Mouse (Mus musculus) inflammation-experienced regulatory T-cells, adult 6 months (primary cell): ENCODE results near the gene Gramd4. TPM values are rescaled to one million over a fixed set of nuclear protein-coding genes. Genes with fewer than 3 reads are reported as not detected.

Source experiments
- ATAC-seq: one replicate; pipeline ENCODE4 v1.8.0; 2017
- polyA plus RNA-seq, 3 experiments: library from polyadenylated mRNA; unstranded; fragments of 100-300 nt; shearing (Covaris generic); gene quantifications; one replicate each; pipeline ENCODE4 v1.2.1; 2017

The Gramd4 gene
- polyA plus RNA-seq, 3 experiments from 2014 or later: 13.4 to 26.0 (median 22.9) TPM

DNA sequence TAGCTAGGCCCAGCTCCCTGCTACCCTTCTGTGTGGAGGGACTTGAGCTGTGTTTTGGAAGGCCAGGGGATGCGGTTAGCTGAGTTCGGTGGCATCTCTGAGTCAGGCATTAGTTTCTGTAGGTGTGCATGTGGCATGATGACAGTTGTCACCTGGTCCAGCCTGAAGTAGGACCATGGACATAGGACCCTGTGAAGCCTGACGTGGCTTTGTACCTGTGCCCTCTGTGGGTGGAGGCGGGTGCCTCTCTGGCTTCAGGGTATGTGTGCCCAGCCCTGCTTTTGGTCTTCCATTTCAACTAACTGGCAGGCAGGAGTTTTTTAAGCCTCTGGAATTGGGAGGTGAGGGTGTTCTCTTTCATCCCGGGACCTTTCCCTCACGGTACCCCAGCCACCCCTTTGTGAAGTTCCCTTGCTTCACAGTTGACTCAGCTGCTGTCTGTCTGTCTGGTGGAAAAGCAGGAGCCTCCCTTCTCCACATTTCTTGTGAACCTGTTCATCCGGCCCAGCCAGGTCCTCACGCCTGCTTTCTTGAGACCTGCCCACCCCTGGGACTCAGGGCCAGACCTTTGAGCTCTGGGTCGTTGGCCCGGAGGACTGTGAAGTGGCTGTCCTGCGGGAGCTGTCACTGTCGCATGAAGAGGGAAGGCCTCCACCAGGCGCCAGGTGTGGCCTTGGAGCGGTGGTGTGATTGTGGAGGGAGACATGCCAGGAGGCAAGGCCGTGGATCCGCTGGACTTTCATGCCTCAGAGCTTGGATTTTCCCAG, 16.9 kb downstream of the Gramd4 start:
- ATAC-seq: no peak

DNA sequence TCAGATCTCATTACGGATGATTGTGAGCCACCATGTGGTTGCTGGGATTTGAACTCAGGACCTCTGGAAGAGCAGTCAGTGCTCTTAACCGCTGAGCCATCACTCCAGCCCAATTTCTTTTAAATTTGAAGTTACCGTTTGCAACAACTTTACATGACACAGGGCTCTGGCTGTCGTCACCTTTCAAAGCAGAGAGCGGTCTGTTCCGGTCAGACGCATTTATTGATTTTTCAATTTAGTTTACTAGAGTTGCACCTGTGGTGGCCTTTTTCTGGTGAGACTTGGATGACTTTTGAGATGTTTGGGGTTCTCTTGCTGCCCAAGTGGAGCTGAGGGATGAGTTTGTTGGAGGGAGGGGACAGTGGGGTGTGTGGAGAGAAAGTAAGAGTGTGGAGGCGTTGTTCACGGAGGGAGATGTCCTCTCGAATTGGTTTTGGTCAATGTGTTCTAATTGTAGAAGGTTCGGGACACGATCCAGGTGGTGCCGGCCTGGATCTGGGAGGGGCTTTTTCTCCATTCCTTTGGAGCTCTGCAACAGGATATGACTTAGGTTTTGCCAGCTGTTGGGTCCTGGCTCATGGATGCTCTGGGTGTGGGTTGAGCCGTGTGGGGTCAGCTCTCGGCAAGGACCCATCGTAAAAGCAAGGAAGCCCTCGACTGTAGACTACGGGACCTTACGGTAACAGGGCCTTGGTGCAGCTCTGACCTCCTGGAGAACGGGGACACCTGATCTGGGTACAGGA, 18.0 kb downstream of the Gramd4 start:
- ATAC-seq: no peak

DNA sequence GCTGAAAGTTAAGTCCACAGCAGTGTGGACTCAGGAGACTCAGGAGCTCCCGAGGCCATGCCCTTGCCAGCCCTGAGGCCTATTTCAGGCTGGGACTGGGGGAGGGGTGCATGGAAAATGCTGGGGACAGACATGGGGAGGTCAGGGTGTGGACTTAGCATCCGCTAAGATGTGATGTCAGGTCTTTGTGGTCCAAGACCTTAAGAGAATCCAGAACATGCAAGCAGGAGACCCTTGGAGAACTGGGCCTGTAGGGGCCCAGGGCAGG, 18.5 kb downstream of the Gramd4 start:
- no peak for ATAC-seq

DNA sequence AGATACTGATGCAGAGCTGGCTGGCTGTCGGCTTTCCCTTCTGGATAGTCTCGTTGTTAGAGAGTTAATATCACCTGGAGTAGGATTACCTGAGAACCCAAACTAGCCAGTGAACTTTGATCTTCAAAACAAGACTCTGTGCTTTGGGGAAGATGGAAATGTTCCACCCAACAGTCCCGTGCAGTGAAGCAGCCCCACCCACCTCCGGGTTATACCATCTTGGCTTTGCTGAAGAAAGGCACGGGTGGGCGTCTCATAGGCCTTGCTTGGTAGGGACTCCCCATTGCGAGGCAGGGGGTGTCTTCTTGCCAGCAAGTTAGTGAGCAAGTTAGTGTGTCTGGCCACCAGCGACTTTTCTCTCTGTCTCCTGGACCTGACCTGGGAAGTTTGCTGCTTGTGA, 18.9 kb downstream of the Gramd4 start:
- ATAC-seq: peak; percentile 46

DNA sequence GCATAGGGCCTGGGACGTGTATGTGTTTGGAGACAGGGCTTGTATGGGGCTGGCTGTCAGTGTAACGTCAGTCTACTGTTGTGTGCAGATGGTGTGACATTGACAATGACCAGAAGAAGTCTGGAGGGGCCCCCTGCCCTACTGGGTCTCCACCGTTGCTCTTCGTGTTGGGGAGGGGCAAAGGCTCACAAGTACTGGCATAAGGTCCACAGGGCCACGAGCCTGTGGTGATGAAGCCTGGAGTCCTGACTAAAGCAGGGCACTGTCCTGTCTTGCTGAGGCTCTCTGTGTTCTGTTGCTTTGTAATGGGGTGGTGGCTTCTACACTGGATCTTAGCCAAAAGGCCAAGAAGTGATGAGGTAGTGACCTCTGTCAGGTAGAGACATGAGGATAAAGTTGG, 20.4 kb downstream of the Gramd4 start:
- no peak for ATAC-seq

DNA sequence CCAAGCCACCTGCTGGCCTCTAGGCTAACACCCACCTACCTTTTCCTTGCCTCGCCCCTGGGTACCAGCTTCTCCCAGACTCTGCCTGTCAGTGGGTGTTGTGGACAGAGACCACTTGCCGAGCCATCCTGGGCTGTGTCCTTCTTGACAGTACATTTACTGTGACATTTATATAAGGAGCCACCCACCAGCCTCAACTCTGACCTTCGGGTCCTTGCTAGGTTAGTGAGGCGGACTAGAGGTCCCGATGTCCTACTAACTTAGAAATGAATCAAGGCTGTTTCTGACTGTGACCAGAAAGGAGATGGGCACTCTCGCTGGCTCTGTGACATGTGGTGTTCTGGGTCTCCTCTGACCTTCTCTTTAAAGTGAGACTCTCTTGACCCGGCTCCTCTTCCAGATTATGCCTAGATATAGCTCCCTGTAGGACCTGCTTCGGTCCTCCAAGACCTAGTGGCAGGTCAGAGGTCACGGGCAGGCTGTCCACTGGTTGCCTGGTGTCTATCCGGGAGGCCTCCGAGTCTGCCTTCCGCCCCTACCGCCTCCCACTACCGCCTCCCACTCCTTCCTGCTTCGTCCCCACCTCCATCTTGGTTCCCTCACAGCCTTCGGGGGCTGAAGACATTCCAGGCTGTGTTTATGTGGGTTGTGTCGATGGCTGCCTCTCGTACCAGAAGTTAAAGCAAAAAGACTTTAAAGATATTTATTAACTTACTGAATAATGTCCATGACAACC, 21.2 kb downstream of the Gramd4 start:
- ATAC-seq: peak; percentile 45

DNA sequence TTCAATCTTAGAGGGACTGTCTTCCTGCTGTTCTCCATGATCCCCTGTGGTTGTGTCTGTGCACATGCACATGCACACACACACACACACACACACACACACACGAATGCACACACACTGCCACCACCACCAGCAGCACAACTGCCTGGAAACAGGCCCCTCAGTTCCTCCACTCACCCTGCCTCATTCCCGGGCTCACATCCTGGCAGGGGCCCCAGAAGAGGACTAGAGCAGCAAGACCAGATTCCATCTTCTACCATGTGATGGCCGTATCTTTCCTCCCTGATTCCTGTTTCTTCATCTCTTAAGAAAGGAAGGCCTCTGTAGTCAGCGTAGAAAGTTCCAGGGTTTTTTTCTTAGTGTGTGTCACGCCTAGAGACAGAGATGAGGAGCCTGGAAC, 22.0 kb downstream of the Gramd4 start:
- no peak for ATAC-seq

DNA sequence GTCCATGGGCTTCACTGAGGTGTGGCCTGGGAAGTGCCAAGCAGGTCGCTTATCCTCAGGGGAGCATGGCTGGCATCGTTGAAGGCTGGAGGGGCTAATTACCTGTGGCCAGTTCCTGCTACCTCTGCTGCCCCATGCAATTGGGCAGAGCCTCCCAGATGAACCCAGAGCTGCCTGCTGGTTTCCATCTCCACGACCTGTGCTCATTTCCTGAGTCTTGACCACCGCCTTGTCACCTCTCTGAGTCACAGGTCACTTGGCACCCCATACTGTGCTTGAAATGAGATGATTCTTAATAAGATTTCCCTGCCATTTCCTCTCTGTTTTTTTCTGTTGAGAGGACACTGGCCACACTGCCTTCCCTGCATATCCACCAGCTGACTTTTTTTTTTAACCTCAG, 22.4 kb downstream of the Gramd4 start:
- no peak for ATAC-seq

DNA sequence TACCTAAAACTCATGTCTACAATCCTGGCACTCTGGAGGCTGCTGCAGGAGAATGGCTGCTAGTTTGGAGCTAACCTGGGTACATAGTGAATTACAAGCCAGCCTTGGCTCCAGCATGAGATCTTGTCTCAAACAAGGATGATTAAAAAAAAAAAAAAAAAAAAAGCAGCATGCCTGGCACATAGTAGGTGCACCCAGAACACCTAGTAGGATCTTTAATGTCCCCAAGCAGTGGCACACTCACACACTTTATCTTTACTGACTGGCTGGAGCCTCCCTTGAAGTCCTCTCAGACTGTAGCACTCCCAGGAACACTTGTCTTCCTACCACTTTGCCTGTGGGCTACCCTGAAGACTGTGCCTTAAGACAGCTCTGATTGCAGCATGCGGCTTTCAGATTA, 22.9 kb downstream of the Gramd4 start:
- ATAC-seq: no peak

DNA sequence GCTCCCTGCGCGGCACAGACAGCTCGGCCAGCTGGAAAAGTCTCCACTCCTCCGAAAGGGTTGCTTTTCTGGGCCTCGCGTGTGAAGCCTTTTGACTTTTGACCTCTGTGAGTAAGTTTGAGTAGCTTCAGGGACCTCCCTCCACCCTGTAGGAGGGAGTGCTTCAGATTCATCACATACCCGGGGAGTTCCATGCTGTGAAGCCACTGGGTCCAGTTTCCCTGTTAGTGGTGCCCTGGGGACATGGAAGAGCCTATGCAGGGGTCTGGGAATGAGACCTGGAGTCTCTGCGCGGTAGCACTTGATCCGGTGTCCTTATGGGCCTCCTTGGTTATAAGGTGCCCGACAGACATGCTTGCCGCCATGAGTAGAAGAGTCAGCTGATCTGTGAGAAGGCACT, 24.2 kb downstream of the Gramd4 start:
- no peak for ATAC-seq

DNA sequence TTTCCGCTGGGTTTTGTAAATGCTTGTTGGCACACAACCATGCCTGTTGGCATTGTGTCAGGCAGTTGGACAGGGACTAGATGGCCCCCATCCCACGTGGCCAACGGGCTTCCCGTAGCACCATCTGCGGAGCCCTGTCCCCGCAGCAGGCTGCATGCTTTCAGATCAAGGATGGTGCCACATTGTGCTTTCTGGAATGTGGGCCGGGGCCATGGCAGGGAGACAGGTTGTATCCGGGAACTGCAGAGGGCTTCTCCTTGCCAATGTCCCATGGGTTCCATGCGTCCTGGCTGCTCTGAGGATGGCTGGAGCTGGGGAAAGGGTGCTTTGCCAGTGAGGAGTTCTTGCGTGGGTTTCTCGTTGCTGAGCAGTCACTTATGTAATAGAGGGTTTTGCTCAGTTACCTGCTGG, 25.1 kb downstream of the Gramd4 start:
- no peak for ATAC-seq

DNA sequence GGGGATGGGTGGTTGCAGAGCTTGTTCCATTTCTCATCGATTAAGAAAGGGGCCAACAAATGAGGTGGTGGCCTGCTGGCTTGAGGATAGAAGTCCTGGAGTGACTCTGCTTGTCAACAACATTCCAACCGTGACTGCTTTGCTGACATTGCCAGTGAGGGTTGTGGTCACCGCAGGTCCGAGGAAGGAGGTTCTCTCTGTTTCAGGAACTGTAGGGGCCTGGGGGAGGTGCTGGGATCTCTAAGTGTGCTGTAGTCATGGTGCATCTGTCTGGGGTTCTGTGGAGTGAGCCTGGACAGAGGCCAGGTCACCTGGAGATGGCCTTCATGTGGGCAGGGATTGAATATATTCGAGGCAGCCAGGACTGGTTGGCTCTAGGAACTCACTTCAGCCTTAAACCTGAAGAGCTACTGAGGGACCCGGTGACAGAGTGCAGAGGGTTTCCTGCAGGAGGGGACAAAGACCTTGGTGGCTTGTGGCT, 25.8 kb downstream of the Gramd4 start:
- ATAC-seq: no peak

DNA sequence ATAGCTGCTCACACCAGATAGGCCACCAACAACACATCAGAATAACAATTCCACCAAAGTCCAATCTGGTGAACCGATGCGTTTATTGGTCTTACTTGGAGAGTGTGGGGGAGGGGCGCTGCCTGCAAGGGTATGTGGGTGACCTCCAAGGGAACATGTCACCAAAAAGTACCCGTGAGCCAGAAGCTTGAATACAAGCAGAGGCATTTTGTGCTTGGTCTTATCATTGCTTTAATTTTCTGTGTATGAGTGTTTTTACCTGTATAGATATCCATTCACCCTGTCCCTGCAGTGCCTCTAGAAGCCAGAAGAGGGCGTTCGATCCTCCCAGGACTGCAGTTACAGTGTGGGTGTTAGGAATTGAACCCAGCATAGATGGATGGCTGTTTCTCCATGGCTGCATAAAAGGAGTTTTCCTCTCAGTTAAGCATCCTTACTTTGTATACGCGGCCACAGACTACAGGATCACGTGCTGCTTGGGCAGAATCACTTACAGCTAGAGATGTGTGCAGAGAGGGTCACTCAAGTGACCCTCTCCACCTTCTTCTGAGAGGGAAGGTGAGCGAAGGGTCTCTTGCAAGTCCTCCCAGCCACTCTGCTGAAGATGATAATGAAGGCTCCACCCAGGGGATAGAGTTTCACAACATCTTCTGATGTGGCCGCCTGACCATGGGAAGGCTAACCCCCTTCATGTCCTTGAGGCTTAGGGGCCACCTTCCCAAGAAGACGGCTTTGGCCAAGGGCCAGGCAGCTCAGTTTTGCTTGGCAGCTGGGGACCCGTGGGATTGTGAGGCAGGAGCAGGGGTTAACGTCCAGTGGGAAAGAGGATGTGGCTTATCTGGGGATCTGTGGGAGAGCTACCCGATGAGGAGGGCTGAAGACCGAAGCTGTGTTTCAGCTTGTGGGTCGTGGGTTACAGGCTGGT, 28.1 kb downstream of the Gramd4 start:
- ATAC-seq: no peak

DNA sequence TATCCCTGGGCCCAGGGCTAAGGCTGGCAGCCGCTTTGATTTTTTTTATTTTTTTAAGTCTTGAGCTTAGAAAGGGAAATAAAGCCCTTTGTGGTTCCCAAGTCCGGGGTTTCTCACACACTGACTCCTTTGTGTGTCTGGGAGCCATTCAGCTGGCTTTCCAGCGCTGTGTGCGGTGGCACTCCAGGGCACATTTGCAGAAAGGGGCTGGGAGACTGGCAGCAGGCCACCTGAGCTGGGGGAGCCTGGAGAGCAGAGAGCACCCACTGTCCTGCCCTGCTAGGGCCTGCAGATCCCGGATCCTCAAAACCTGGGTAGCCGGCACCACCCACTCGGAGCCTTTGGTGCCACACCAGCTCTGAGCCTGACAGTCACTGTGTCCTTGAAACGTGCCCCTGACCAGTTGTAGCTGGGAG, 28.8 kb downstream of the Gramd4 start:
- ATAC-seq: no peak

DNA sequence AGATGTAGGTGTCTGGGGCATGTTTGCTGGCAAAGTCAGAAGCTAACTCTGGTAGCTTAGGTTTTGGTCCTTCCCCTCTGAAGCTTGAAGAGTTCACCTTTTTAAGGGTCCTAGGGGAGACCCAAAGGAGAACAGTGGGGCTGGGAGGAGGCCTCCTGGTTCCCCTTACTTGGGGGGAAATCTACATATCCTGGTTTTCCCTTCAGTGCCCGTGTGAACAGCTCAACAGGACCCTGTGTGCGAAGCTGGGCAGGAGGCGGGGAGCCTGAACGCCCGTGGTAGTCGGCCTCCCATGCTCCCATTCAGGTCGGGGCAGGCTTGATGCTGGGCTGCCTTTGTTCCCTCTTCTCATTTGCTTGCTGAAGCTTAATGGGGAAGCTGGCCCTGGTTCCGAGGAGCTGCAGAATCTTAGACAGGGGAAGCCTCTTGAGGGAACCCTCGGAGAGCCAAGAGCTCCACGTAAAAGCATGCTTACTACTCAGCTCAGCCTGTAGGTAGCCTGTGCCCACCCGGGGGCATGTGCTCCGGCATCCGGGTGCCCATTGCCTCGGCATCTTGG, 30.2 kb downstream of the Gramd4 start:
- ATAC-seq: no peak

DNA sequence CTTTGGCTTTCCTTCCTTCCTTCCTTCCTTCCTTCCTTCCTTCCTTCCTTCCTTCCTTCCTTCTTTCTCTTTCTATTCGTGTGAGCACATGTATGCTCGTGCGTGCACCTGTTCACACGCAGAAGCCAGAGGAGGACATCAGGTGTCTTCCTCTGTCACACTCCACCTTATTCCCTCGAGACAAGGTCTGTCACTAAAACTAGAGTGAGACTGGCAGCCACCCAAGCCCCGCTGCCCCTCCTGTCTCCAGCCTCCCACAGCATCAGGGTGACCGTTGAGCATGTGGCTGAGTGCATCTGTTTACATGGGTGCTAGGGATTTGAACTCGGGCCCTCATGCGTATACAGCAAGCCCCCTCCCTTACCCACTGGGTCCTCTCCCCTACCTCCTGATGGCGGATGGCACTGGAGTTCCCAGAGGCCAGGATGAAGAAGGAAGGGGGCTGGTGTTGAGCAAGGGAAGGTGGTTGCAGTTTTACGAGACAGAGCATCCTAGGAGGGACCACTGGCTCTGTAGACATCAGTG, 30.8 kb downstream of the Gramd4 start:
- ATAC-seq: no peak

DNA sequence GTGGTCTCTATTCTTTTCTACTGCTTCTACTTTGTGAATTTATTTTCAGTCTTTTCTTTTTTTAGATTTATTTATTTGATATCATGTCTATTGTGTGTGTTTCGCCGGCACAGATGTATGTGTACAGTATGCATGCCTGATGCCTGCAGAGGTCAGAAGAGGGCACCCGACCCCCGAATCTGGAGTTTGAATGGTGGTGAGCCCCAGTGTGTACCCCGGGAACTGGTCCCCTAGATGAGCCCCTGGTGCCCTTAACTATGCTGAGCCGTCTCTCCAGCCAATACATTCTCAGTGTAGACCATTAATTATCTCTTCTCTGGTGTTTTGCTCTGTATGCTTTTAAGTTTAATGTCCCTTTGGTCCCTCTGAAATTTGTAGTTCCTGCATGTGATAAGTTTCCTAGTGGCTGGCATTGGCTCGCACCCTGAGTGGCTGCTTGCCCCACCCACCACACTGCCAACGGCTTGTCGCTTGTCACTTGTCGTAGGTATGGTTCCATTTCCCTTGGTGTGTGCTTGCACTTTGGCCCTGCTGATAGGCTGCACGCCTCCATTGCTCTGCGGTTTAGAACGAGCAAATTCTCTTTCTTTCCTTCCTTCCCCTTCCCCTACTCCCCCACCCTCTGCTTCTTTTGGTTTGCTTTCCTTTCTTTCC, 31.7 kb downstream of the Gramd4 start:
- no peak for ATAC-seq

DNA sequence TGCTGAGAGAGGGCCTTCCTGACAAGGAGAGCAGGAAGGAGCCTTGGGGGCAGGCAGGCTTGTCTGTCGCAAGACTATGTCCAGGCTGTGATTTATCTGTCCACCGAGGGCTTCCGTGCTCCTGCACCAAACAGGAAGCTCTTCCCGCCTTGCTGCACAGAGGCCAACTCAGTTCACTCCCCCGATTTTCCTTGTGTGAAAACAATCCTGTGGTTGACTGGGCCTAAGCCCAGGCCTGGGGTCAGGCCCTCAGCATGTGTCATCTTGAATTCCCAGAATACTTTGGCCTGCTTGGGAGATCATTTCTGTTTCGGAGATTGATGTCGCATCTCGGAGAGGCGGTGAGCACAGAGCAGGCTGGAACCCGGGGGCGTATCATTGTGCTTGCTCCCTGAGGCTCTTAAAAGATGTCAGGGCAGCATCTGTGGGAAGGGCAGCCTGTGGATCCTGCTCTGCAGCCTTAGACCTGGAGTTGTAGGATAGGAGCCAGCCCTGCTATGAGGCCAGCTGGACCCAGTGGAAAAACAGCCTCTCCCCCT, 32.6 kb downstream of the Gramd4 start:
- ATAC-seq: no peak

DNA sequence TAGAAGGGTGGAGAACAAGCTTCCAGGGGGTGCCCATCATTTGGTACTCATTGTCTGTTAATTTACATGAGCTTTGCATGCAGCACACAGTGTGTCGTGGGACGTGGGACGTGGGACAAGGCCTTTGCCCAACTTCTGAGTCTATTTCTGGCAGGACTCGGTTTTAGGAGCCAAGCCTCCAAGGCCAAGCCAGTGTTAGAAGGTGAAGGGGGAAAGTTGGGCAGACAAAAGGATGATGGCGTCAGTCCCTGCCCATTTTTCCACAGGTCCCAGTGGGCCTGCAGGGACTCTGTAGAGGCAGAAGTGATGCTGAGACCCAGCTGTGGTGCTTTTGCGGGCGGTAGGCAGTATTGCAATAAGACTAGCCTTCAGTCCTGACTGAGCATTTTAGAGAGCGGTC, 33.1 kb downstream of the Gramd4 start:
- no peak for ATAC-seq

DNA sequence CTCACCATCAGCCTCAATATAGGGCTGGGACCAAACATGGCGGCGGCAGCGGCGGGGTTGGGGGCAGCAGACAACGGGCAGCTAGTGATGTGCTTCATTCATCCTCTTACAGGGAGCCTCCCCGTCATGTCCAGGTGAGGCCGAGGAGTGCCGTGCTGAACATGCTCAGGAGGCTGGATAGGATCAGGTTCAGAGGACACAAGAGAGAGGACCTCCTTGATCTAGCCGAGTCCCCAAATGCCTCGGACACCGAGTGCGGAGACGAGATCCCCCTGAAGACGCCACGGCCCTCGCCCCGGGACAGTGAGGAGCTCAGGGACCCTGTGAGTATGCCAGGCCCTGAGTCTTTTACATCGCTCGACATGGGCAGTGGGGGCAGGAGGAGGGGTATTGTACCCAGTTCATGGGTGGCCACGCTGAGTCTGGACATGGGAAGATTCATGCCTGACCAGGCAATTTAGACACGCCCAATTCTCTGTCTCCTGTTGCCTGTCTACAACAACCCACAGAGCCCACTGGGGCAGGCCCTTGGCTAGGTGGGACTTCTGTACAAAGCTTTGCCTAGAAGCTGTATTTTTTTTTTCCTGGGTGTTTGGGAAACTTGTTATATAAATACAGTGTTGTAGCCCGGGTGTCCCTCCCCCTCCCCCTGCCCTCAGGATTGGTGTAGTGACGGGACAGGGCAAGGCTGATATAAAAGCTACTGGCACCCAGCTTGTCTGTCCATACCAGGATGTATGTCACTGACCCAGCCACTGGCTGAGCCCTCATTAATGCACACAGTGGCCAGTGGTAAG, 33.9 kb downstream of the Gramd4 start:
- ATAC-seq: no peak
